Mouse (Mus musculus): ENCODE measurements at regions not wholly inside any gene's neighbourhood (a gene's known extent, or its start where the extent isn't known, plus 50 kb on each side); places are given as distances from the start of the nearest gene placed in this dataset.

DNA sequence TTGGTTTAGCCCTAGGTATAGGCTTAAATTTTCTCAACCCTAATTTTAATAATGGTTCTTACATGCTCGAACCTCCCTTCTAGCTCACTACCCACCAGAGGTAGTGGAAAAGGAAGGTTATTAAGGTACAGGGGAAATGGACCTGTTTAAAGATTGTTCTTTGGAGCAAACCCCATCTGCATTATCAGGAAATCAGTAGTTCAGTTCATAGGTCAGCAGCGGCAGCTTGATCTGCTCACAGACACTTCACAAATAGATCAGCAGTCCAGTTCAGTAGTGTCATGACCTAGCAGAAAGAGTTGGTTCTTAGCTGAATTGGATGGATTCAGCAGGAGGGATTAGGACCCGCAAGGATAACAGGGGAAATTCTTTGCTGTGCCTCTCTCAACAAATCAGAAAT lies 324.4 kb downstream of the Zfp619 start:
- TF ChIP-seq CTCF (conservative IDR thresholded peaks at IDR 0.05; ENCODE audit: low read length) (no peak), NANOG (IDR thresholded peaks at IDR 0.05; ENCODE audit: borderline replicate concordance, low read length) (no peak), POU5F1 (IDR thresholded peaks at IDR 0.05; ENCODE audit: borderline replicate concordance, low read length) (no peak)

Data from E14TG2a.4 (cell line).